In the genomic region with DNA sequence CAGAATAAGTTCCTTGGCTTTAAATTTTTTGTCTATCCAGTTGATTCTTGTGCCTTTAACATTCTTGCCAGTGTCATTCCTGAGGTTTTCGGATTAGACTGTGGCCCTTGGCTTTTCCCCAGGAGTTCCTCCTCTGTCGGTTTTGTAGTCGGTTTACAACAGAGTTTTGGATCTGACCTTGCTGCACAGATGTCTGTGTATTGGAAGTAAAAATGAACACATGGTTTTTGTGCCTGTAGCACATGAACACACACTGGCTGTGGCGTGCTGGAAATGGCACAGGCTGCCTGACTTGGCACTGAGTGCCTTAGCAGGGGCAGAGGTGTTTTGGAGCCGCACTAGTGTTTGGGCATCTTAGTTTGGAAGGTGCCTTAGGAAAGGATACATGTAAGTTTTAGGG, we compare ENCODE assay signal across 22 mouse cellular contexts. TPM values are rescaled to one million over a fixed set of nuclear protein-coding genes. Genes with fewer than 3 reads are reported as not detected.
DNase-seq lines count a peak whose midpoint lies in the region; ATAC-seq and TF ChIP-seq lines count a peak whose summit lies in the region.
"Had no signal": no experiment of that assay in that cellular context is flagged by ENCODE, and none has a peak within 500 bp of the region (broad histone marks: within the 10 kb centered on the region; RNA-seq: fewer than 3 reads in every experiment).

No protein-coding gene starts in this region.

- H3K4me3 ChIP-seq in limb, embryonic 10.5 days, result no peak overlapping the region
- H3K4me3 ChIP-seq in midbrain, embryonic 13.5 days (replicated peaks), result no peak overlapping the region
- H3K4me3 ChIP-seq: embryonic facial prominence, embryonic 15.5 days; hindbrain, embryonic 15.5 days; limb, embryonic 13.5 days had no signal

- TF ChIP-seq CTCF in brain, embryonic 14.5 days (IDR thresholded peaks at IDR 0.05; ENCODE audit: borderline replicate concordance, extremely low read depth, insufficient read depth, insufficient read length), result no peak

- H3K4me1 ChIP-seq in limb, embryonic 10.5 days, result peaks cover 25% of the 10 kb centered on the region
- H3K4me1 ChIP-seq in midbrain, embryonic 13.5 days (replicated peaks), result peaks cover 40% of the 10 kb centered on the region

- H3K9ac ChIP-seq in midbrain, embryonic 13.5 days (replicated peaks), result no peak overlapping the region
- H3K9ac ChIP-seq: embryonic facial prominence, embryonic 15.5 days; hindbrain, embryonic 15.5 days; limb, embryonic 13.5 days; liver, embryonic 14.5 days; lung, embryonic 14.5 days had no signal

- no peak for ATAC-seq in cerebellum, adult (ENCODE audit: insufficient number of reproducible peaks, low FRiP score, low TSS enrichment)
- ATAC-seq in midbrain, embryonic 13.5 days, result no peak
- ATAC-seq: forebrain, embryonic 16.5 days had no signal

- H3K27me3 ChIP-seq in limb, embryonic 10.5 days (ENCODE audit: low read depth, poor library complexity, severe bottlenecking), result no peaks in the 10 kb centered on the region
- no peaks in the 10 kb centered on the region for H3K27me3 ChIP-seq in midbrain, embryonic 13.5 days
- H3K27me3 ChIP-seq: embryonic facial prominence, embryonic 15.5 days; hindbrain, embryonic 15.5 days; limb, embryonic 13.5 days; megakaryocyte, embryonic 14.5 days had no signal

- WGBS in limb, embryonic 10.5 days, result 94% methylated on average over 5 of the region's 5 CpGs
- 88% methylated on average over 5 of the region's 5 CpGs for WGBS in midbrain, embryonic 13.5 days

- no peak overlapping the region for H3K27ac ChIP-seq in limb, embryonic 10.5 days
- no peak overlapping the region for H3K27ac ChIP-seq in midbrain, embryonic 13.5 days
- H3K27ac ChIP-seq: embryonic facial prominence, embryonic 15.5 days; hindbrain, embryonic 15.5 days; limb, embryonic 13.5 days; liver, embryonic 14.5 days had no signal

- H3K9me3 ChIP-seq in limb, embryonic 10.5 days (replicated peaks), result no peaks in the 10 kb centered on the region
- H3K9me3 ChIP-seq in midbrain, embryonic 13.5 days, result no peaks in the 10 kb centered on the region
- H3K9me3 ChIP-seq: embryonic facial prominence, embryonic 15.5 days; hindbrain, embryonic 15.5 days; limb, embryonic 13.5 days; megakaryocyte, embryonic 14.5 days had no signal

- no peak overlapping the region for H3K4me2 ChIP-seq in midbrain, embryonic 13.5 days (replicated peaks)
- H3K4me2 ChIP-seq: embryonic facial prominence, embryonic 15.5 days; hindbrain, embryonic 15.5 days; limb, embryonic 13.5 days; lung, embryonic 14.5 days had no signal

- peaks cover 23% of the 10 kb centered on the region; the same call in 1 of the 2 replicates for H3K36me3 ChIP-seq in limb, embryonic 10.5 days
- peaks cover 6% of the 10 kb centered on the region; the same call in 1 of the 2 replicates for H3K36me3 ChIP-seq in midbrain, embryonic 13.5 days
- H3K36me3 ChIP-seq: embryonic facial prominence, embryonic 15.5 days; hindbrain, embryonic 15.5 days had no signal

- peak; percentile 33 for DNase-seq in cerebellum, adult 11 months
- peak; percentile 39 for DNase-seq in kidney, adult 9 months
- DNase-seq in kidney, postnatal 4 days, result no peak
- DNase-seq in brain, embryonic 14.5 days (ENCODE audit: low read depth), result peak; percentile 30
- DNase-seq in cerebellum, postnatal 10 days, result peak; percentile 73 to 84
- no peak for DNase-seq in limb, embryonic 10.5 days (ENCODE audit: low spot score)
- DNase-seq: adrenal gland, postnatal 10 days; kidney, postnatal 25 days; lung, embryonic 14.5 days; midbrain, embryonic 14.5 days; right cerebral cortex, postnatal 25 days; spleen, adult 18-20 months; thymus, postnatal 14 days had no signal

- no peak for TF ChIP-seq POLR2A in brain, embryonic 14.5 days (IDR thresholded peaks at IDR 0.05; ENCODE audit: borderline replicate concordance, extremely low read depth, insufficient read depth, insufficient read length, poor library complexity, severe bottlenecking)

RNA-seq across cellular contexts. Expression of a gene that starts 6.2 kb away (rescaled TPM):
- polyA plus RNA-seq in brain, embryonic 14.5 days (2012; rRNA removed), result 31.2 and 37.1 TPM in 2 replicates
- polyA plus RNA-seq in limb, embryonic 10.5 days (2016; fragmentation: Nextera tagmentation; extraction: Ambion mirVana), result 3.5 and 4.4 TPM in 2 replicates
- 8.8 and 9.4 TPM in 2 replicates for polyA plus RNA-seq in midbrain, embryonic 13.5 days (2015; fragmentation: Nextera tagmentation; extraction: Ambion mirVana)

RNA-seq across cellular contexts. Expression of a gene that starts 16.6 kb away (rescaled TPM):
- polyA plus RNA-seq in brain, embryonic 14.5 days (2012; rRNA removed), result 0.26 and 0.41 TPM in 2 replicates
- 0.10 and 0.11 TPM in 2 replicates for polyA plus RNA-seq in limb, embryonic 10.5 days (2016; fragmentation: Nextera tagmentation; extraction: Ambion mirVana)
- polyA plus RNA-seq in midbrain, embryonic 13.5 days (2015; fragmentation: Nextera tagmentation; extraction: Ambion mirVana), result 0.39 and 0.48 TPM in 2 replicates
- polyA plus RNA-seq: heart, postnatal 0 days had no signal

RNA-seq across cellular contexts. Expression of a gene that starts 46.8 kb away (rescaled TPM):
- polyA plus RNA-seq in brain, embryonic 14.5 days (2012; rRNA removed), result 25.3 and 35.8 TPM in 2 replicates
- 3.5 and 3.9 TPM in 2 replicates for polyA plus RNA-seq in limb, embryonic 10.5 days (2016; fragmentation: Nextera tagmentation; extraction: Ambion mirVana)
- polyA plus RNA-seq in midbrain, embryonic 13.5 days (2015; fragmentation: Nextera tagmentation; extraction: Ambion mirVana), result 5.1 and 6.5 TPM in 2 replicates

RNA-seq across cellular contexts. Expression of a gene that starts 53.0 kb away (rescaled TPM):
- polyA plus RNA-seq in brain, embryonic 14.5 days (2012; rRNA removed), result 25.4 and 26.1 TPM in 2 replicates
- 64.9 and 66.1 TPM in 2 replicates for polyA plus RNA-seq in limb, embryonic 10.5 days (2016; fragmentation: Nextera tagmentation; extraction: Ambion mirVana)
- 39.6 and 46.4 TPM in 2 replicates for polyA plus RNA-seq in midbrain, embryonic 13.5 days (2015; fragmentation: Nextera tagmentation; extraction: Ambion mirVana)

Comparison
In these comparisons a context has a peak if more than half of its experiments do, and no peak if none do; other contexts are left out.
1. DNase-seq: peak in cerebellum, adult 11 months (single experiment), kidney, adult 9 months (single experiment), brain, embryonic 14.5 days (single experiment) and cerebellum, postnatal 10 days (2 of 2); none in kidney, postnatal 4 days (0 of 2) and limb, embryonic 10.5 days (single experiment).